Mouse (Mus musculus) left cerebral cortex, postnatal 10 days (tissue): ENCODE results near the gene Leng8. TPM values are rescaled to one million over a fixed set of nuclear protein-coding genes. Genes with fewer than 3 reads are reported as not detected.
A peak's percentile ranks its signal among the peaks of the same experiment; 100 is the strongest.

ENCODE experiments used
- DNase-seq, 2 experiments: peaks; one replicate each; pipeline ENCODE4 v3.0.0; 2021 to 2022; ENCODE audit warnings: low spot score in 2 of 2, mixed read lengths in 1 of 2; ENCODE audit errors: extremely low spot score in 1 of 2
- intact Hi-C: fragments of 180-260 bp; cut with DNase I; formaldehyde crosslinking; loops from one replicate; pipeline ENCODE4 v1.15.1; 2025
- total RNA-seq, 2 experiments: library from RNA; stranded (reverse); gene quantifications; 2 replicates each; pipeline ENCODE4 v1.2.3; 2021

Gene Leng8
- total RNA-seq, 2 experiments from 2014 or later, result 160 to 166 TPM

- peak in 1 of 2 experiments; percentile 67 for DNase-seq
- intact Hi-C loops, result no loop called here
Observed at GRCm38 (mm10) chr7:4164090-4164910, 27.5 kb downstream of the Leng8 start, which contains the start of gene Cdc42ep5. TSS of gene Cdc42ep5 (minus strand) at chr7:4164860.

GRCm38 (mm10) chr7:4165286-4165685 is 28.4 kb downstream of the Leng8 start:
- intact Hi-C loops, result no loop called here
- no peak for DNase-seq

- intact Hi-C loops, result no loop called here
- no peak for DNase-seq
Observed at GRCm38 (mm10) chr7:4167098-4167497, 30.3 kb downstream of the Leng8 start.

- intact Hi-C loops, result no loop called here
Observed at GRCm38 (mm10) chr7:4170193-4170938, 33.5 kb downstream of the Leng8 start.

GRCm38 (mm10) chr7:4178438-4178837 is 41.6 kb downstream of the Leng8 start:
- peak in 1 of 2 experiments; percentile 26 for DNase-seq
- intact Hi-C loops, result no loop called here

More at GRCm38 (mm10) chr7:4170193-4170938, 33.5 kb downstream of the Leng8 start:
- no peak for DNase-seq

Other genes with a start within 250 kb of the Leng8 start
- not detected for gene Gm14548, start 238.9 kb upstream of the Leng8 start, total RNA-seq
- gene Lilra6, start 221.5 kb upstream of the Leng8 start, total RNA-seq, result not detected
- gene Lair1, start 73.8 kb upstream of the Leng8 start, total RNA-seq, result 1 to 10 TPM; 3.9 to 4.7 TPM
- 100 to 1,000 TPM; 570 to 685 TPM for gene Ttyh1, start 17.6 kb upstream of the Leng8 start, total RNA-seq
- gene Leng9, start 13.3 kb downstream of the Leng8 start, total RNA-seq, result 1 to 10 TPM; 5.2 to 6.2 TPM
- gene Cdc42ep5, start 27.8 kb downstream of the Leng8 start, total RNA-seq, result 1 to 10 TPM; 3.3 to 3.4 TPM
- gene Lilra5, start 100.7 kb downstream of the Leng8 start, total RNA-seq, result not detected
- not detected for gene Ncr1, start 200.7 kb downstream of the Leng8 start, total RNA-seq